Mouse (Mus musculus) midbrain, postnatal 0 days (tissue): ENCODE results near the gene Prep. TPM values are rescaled to one million over a fixed set of nuclear protein-coding genes. Genes with fewer than 3 reads are reported as not detected.

Experiments used
- ATAC-seq: fragments of 200-750 bp; cut with Nextera tagmentation; 2 replicates; pipeline ENCODE4 v1.8.0; 2017; ENCODE audit warnings: moderate number of reproducible peaks, mild to moderate bottlenecking, moderate TSS enrichment, moderate library complexity; ENCODE audit not compliant: low FRiP score
- DNase-seq: peaks from one replicate; pipeline ENCODE4 v3.0.0-alpha.2; 2015; ENCODE audit warnings: low spot score
- H3K27ac ChIP-seq: fragments of 300-500 bp; sonication (generic); 2 replicates; pipeline ENCODE4 v1.5.1; 2014; ENCODE audit warnings: low read depth, mild to moderate bottlenecking, low read length, mixed read lengths
- H3K27me3 ChIP-seq: fragments of 300-500 bp; sonication (generic); 2 replicates; pipeline ENCODE4 v1.6.1; 2014; ENCODE audit warnings: low read length, control low read depth, mixed read lengths; ENCODE audit not compliant: insufficient read depth
- H3K36me3 ChIP-seq: fragments of 300-500 bp; sonication (generic); 2 replicates; pipeline ENCODE4 v1.6.1; 2014; ENCODE audit warnings: low read length, control low read depth, mixed read lengths; ENCODE audit not compliant: insufficient read depth
- H3K4me1 ChIP-seq: fragments of 300-500 bp; sonication (generic); 2 replicates; pipeline ENCODE4 v1.6.1; 2014; ENCODE audit warnings: mild to moderate bottlenecking, control low read depth, antibody characterized with exemption, low read length, mixed read lengths; ENCODE audit not compliant: insufficient read depth
- H3K4me2 ChIP-seq: fragments of 300-500 bp; sonication (generic); 2 replicates; pipeline ENCODE4 v1.6.1; 2014; ENCODE audit warnings: low read depth, mild to moderate bottlenecking, low read length, mixed read lengths; ENCODE audit not compliant: poor library complexity, severe bottlenecking
- H3K4me3 ChIP-seq: fragments of 300-500 bp; sonication (generic); 2 replicates; pipeline ENCODE4 v1.5.1; 2014; ENCODE audit warnings: low read depth, mild to moderate bottlenecking, low read length, moderate library complexity
- H3K9ac ChIP-seq: fragments of 300-500 bp; sonication (generic); replicated peaks from 2 replicates; pipeline ENCODE4 v1.6.1; 2014; ENCODE audit warnings: mild to moderate bottlenecking, low read length, moderate library complexity, mixed read lengths; ENCODE audit not compliant: poor library complexity, severe bottlenecking
- H3K9me3 ChIP-seq: fragments of 300-500 bp; sonication (generic); 2 replicates; pipeline ENCODE4 v1.6.1; 2016; ENCODE audit warnings: low read length, control low read depth
- CTCF ChIP-seq: IDR thresholded peaks from 2 replicates; pipeline ENCODE4 v1.5.1; 2016; ENCODE audit warnings: antibody characterized with exemption, mild to moderate bottlenecking
- WGBS: fragments of 180-500 bp; shearing (Covaris S2); extraction: QIAGEN DNeasy Blood & Tissue Kit; methylation state at CpG from one replicate; pipeline ENCODE4 v1.1.7; 2014; 5-methylcytosine and 5-hydroxymethylcytosine counted together
- polyA plus RNA-seq: library from polyadenylated mRNA; unstranded; fragments of >200 nt; fragmentation: Nextera tagmentation; extraction: Ambion mirVana; gene quantifications from 2 replicates; pipeline ENCODE4 v1.2.1, GENCODE M21; 2015
- total RNA-seq: library from RNA; depleted of rRNA; stranded (reverse); fragments of >200 nt; gene quantifications from 2 replicates; pipeline ENCODE4 v1.2.3, GENCODE M21; 2014

The Prep gene
- total and polyA plus RNA-seq, 2 experiments from 2014 or later, result 21.1 to 25.6 TPM

GRCm38 (mm10) chr10:45058361-45058760 is 8.6 kb upstream of the Prep start:
- Histone ChIP-seq H3K9me3 (no peaks in the 10 kb centered on the region), H3K4me3 (no peak overlapping the region), H3K4me2 (no peak overlapping the region), H3K9ac (no peak overlapping the region), H3K36me3 (no peaks in the 10 kb centered on the region), H3K4me1 (no peaks in the 10 kb centered on the region), H3K27ac (no peak overlapping the region), H3K27me3 (no peaks in the 10 kb centered on the region)
- TF ChIP-seq CTCF, result no peak
- ATAC-seq (no peak), DNase-seq (no peak)
- WGBS, result 95% methylated on average over 6 of the region's 6 CpGs

GRCm38 (mm10) chr10:45060841-45061240 is 6.2 kb upstream of the Prep start:
- no peaks in the 10 kb centered on the region for H3K36me3 ChIP-seq
- no peak overlapping the region for H3K4me3 ChIP-seq
- 68% methylated on average over 1 of the region's 1 CpGs for WGBS
- no peaks in the 10 kb centered on the region for H3K4me1 ChIP-seq
- TF ChIP-seq CTCF, result no peak
- no peak for DNase-seq
- H3K9ac ChIP-seq, result no peak overlapping the region
- H3K27ac ChIP-seq, result no peak overlapping the region
- no peaks in the 10 kb centered on the region for H3K9me3 ChIP-seq
- H3K27me3 ChIP-seq, result no peaks in the 10 kb centered on the region
- H3K4me2 ChIP-seq, result no peak overlapping the region
- ATAC-seq, result no peak

- Histone ChIP-seq H3K27me3 (no peaks in the 10 kb centered on the region), H3K36me3 (no peaks in the 10 kb centered on the region), H3K9me3 (no peaks in the 10 kb centered on the region), H3K4me1 (0 out of 2 replicates have a peak, but pooled peaks cover 11% of the 10 kb centered on the region), H3K4me2 (peak overlapping the region; percentile 74), H3K9ac (peak overlapping the region; percentile 83), H3K27ac (peak overlapping the region; percentile 73), H3K4me3 (peak overlapping the region; percentile 91)
- TF ChIP-seq CTCF, result peak; percentile 48
- no peak; the same call in 1 of the 2 replicates for ATAC-seq
- WGBS, result 10% methylated on average over 12 of the region's 12 CpGs
- DNase-seq, result peak; percentile 31
Measured at GRCm38 (mm10) chr10:45066131-45066930, 672 bp upstream of the Prep start.

GRCm38 (mm10) chr10:45067436-45067925 is 478 bp downstream of the Prep start:
- TF ChIP-seq CTCF, result no peak
- Histone ChIP-seq H3K9me3 (no peaks in the 10 kb centered on the region), H3K27me3 (no peaks in the 10 kb centered on the region), H3K4me1 (0 out of 2 replicates have a peak, but pooled peaks cover 11% of the 10 kb centered on the region), H3K4me2 (peak overlapping the region; percentile 74), H3K9ac (peak overlapping the region; percentile 83), H3K27ac (peak overlapping the region; percentile 73), H3K36me3 (peaks cover 6% of the 10 kb centered on the region; the same call in 1 of the 2 replicates), H3K4me3 (peak overlapping the region; percentile 91)
- WGBS, result under 1% methylated on average over 28 of the region's 28 CpGs
- DNase-seq (peak; percentile 29), ATAC-seq (peak; percentile 61)

GRCm38 (mm10) chr10:45069557-45069956 is 2.6 kb downstream of the Prep start:
- no peak overlapping the region for H3K9ac ChIP-seq
- DNase-seq (no peak), ATAC-seq (no peak)
- H3K4me1 ChIP-seq, result 0 out of 2 replicates have a peak, but pooled peaks cover 11% of the 10 kb centered on the region
- no peak overlapping the region for H3K4me3 ChIP-seq
- WGBS, result 87% methylated on average over 6 of the region's 6 CpGs
- H3K27me3 ChIP-seq, result no peaks in the 10 kb centered on the region
- peaks cover 19% of the 10 kb centered on the region; the same call in 1 of the 2 replicates for H3K36me3 ChIP-seq
- no peak overlapping the region for H3K27ac ChIP-seq
- no peak for TF ChIP-seq CTCF
- no peak overlapping the region for H3K4me2 ChIP-seq
- no peaks in the 10 kb centered on the region for H3K9me3 ChIP-seq

- DNase-seq, result no peak
- H3K9ac ChIP-seq, result no peak overlapping the region
- no peaks in the 10 kb centered on the region for H3K9me3 ChIP-seq
- H3K4me3 ChIP-seq, result no peak overlapping the region
- H3K36me3 ChIP-seq, result peaks cover 19% of the 10 kb centered on the region; the same call in 1 of the 2 replicates
- no peak overlapping the region for H3K27ac ChIP-seq
- 0 out of 2 replicates have a peak, but pooled peaks cover 11% of the 10 kb centered on the region for H3K4me1 ChIP-seq
- no peak for TF ChIP-seq CTCF
- 84% methylated on average over 5 of the region's 5 CpGs for WGBS
- no peak for ATAC-seq
- H3K4me2 ChIP-seq, result no peak overlapping the region
- H3K27me3 ChIP-seq, result no peaks in the 10 kb centered on the region
Measured at GRCm38 (mm10) chr10:45070362-45070761, 3.4 kb downstream of the Prep start.
